Mouse (Mus musculus): ENCODE measurements around the gene D10Jhu81e. TPM values are rescaled to one million over a fixed set of nuclear protein-coding genes. Genes with fewer than 3 reads are reported as not detected.

Gene D10Jhu81e
- polyA plus RNA-seq, 1 experiment = 88.0 TPM

DNA sequence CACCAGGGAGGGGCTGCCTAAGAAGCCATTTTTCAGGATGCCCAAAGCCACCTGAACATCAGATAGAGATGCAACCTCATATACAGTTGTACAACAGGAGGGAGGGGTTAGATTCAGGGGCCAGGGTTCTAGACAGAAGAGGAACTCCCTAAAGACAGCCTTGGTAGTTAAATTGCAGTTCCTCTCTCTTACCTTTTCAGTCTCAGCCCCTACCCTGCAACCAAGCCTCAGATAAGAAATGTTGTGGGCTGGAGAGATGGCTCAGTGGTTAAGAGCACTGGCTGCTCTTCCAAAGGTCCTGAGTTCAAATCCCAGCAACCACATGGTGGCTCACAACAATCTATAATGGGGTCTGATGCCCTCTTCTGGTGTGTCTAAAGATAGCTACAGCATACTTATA is 1.8 kb downstream of the D10Jhu81e start:
- no peak for TF ChIP-seq GATA1 (IDR thresholded peaks at IDR 0.05; ENCODE audit: low read length)

DNA sequence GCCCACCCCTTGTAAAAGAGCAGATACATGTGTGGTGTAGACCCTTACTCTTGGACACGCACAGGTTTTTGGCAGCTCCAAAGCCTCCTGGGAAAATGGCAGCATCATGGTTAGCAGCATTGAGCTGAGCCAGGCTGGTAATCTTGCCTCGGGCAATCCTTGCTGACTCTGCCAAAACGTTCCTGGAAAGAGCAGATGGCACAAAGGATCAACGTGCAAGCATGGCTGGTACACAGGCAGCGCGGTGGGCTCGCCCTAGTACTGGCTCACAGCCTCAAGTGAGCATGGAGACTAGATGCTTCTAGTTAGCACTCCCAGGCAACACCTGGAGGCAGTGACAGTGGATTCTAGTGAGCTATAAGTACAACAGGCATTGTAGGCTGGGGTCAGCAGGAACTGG is 2.2 kb downstream of the D10Jhu81e start:
- TF ChIP-seq GATA1 (IDR thresholded peaks at IDR 0.05; ENCODE audit: low read length) = no peak

DNA sequence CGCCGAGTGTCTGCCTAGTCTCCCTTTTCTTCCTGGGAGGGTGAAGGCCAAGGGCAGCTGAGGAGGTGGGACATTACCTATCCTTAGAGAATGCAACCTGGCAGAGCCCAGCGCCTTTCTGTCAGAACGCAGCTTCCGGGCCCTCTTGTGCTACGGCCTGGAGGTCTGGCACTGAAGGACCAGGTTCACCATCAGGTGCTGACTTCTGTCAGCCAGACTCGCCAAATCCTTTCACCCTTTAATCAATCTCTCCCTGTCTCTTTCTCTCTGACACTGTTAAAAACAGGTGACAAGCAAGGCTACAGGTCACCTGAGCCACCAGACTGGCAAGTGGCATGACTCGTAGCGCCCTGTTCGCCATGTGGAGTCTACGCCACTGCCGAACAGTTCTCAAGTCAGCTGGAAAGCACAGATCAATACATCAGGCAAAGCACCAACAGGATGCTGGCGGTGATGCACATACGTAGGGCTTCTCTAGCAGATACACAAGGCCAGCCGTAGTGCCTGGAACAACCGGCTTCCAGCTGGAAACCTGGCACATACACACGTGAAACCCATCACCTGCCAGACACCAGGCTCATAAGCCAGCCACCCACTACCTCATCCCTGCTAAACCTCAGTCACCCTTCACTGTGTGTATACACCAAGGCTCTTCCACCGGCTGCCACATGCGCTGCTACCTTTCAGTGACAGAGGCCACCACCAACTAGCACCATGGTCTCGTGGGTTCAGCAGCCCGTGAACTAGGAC is 4.2 kb downstream of the D10Jhu81e start:
- no peak for TF ChIP-seq GATA1 (IDR thresholded peaks at IDR 0.05; ENCODE audit: low read length)

DNA sequence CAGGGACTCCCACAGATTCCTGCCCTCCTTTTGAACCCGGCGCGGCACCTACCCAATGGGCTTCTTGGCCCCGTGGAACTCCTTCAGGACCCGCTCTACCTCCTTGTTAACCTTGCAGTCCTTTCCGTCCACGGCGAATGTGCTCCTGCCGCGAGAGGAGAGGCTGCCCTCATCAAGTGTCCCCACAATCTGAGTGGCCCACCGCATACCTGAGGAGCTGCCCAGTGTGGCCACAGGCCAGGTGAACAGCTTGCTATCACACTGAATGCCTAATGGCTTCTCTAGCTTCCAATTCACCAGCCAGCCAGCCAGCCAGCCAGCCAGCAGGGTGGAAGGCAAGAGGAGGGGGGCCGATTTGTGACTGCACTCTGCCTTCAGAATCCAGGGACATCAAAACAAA is 4.8 kb downstream of the D10Jhu81e start:
- no peak for TF ChIP-seq GATA1 (IDR thresholded peaks at IDR 0.05; ENCODE audit: low read length)

DNA sequence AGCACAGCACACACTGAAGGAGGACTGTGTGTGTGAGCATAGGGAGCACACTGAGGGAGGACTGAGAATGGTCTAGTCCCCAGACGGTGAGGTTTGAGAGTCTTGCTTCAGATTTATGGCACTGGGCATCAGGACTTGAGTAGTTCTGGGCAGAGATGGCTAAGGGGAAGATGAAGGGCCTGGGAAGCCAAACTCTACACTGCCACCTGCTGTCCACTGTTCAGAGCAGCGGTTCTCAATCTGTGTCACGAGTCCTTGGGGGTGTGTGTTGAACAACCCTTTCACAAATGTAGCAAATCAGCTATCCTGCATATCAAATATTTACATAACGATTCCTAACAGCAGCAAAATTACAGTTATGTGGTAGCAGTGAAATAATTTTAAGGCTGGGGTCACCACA is 5.7 kb downstream of the D10Jhu81e start:
- no peak for TF ChIP-seq GATA1 (IDR thresholded peaks at IDR 0.05; ENCODE audit: low read length)

DNA sequence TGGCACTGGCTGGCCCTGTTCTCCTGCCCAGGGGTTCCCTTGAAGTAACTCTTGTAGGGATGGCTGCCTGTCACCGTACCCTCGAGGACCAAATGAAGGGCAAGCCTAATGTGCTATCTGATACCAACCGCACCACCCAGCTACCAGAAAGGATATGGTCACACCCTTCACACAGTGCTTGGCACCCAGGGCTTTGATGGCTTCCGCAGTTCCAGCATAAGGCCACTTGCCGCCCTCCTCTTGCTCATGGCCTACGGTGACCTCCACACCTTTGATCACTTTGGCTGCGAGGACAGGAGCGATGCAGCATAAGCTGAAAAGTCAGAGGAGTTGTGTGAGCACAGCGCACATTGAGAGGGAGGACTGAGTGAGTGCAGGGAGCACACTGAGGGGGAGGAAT is 6.3 kb downstream of the D10Jhu81e start:
- no peak for TF ChIP-seq GATA1 (IDR thresholded peaks at IDR 0.05; ENCODE audit: low read length)

DNA sequence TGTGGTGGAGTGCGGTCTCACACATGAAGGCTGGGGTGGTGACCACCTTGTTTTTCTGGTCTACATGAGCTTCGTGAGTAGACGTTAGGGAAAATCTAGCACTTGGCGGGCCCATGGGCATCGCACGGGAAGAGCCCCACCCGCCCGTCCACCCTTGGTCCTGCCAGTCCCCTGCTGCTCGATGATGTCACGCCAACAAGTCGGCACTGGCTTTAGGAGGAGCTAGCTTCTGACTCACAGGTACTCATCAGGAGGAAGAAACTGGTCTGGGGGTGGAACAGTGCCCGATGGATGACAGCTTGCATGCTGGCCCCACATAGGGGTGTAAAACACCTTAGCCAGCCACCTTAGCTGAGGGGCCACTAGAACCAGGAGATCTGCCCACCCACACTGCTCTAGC is 6.9 kb downstream of the D10Jhu81e start:
- TF ChIP-seq GATA1 (IDR thresholded peaks at IDR 0.05; ENCODE audit: low read length) = no peak

DNA sequence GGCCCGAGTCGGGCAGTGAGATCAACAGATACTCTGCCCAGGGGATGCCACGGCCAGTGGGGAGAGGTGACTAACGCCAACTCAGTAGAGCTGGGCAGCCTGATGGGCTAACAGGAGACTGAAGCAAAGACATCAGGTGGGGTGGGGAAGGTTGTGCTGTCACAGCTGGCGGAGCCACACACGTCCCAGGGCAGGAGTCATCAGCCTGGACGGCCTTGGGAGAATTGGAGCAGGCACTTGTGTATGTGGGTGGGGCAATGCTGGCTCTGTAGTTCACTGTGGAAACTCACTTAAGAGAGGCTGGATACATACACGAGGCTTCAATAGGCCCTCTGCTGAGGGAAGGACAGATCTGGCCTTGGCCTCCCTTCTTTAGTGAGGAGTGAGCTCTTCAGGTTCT is 8.5 kb downstream of the D10Jhu81e start:
- no peak for TF ChIP-seq GATA1 (IDR thresholded peaks at IDR 0.05; ENCODE audit: low read length)

DNA sequence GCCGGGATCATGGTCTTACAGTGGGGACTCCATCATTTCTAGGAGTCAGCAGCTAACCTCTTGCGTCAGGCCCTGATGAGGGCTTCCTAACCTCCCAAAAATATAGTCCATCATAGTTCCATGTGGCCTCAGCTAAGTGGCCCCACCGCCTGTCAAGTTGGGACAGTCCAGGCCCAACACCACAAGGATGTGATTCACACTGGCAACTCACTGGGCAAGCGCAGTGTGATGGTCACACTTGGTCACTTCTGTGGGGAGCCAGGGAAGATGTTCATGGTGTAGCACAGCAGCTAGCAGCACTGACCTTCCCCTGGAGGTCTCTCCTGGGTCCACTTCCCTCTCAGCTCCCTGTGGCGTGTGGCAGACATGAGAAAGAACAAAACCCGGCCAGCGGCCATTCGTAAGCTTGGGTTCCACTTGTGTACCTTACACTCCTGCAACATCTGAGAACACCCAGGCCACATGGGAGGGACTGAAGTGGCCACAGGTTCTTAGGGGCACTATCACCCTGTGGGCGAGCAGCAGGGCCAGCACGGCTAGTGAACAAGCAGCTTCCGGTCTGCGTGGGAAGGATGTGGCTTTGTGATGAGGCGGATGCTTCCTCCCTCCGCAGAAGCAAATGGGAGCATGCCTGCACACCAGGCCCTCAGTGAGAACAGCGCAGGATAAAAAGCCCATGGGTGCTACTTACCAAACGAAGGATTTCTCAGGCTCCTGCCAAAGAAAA is 9.1 kb downstream of the D10Jhu81e start:
- no peak for TF ChIP-seq GATA1 (IDR thresholded peaks at IDR 0.05; ENCODE audit: low read length)

DNA sequence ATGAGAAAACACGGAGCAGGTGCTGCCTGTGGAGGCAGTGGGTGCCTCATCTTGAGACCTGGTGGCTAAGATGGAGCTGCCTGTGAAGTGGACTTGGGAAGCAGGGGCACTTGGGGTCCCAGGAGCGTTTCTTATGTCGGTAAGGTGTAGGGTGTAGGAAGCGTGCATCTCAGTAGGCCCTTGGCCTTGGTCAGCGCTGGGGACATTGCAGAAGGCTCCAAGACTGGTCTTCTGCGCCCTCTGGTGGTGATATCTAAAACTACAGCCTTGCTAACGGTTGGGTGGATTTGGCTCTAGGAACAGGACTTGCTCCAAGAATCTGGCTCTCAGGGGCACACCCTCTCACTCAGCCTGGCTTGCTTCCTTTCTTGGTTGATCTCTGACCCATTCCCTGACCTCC is 9.7 kb downstream of the D10Jhu81e start:
- TF ChIP-seq GATA1 (IDR thresholded peaks at IDR 0.05; ENCODE audit: low read length) = no peak

DNA sequence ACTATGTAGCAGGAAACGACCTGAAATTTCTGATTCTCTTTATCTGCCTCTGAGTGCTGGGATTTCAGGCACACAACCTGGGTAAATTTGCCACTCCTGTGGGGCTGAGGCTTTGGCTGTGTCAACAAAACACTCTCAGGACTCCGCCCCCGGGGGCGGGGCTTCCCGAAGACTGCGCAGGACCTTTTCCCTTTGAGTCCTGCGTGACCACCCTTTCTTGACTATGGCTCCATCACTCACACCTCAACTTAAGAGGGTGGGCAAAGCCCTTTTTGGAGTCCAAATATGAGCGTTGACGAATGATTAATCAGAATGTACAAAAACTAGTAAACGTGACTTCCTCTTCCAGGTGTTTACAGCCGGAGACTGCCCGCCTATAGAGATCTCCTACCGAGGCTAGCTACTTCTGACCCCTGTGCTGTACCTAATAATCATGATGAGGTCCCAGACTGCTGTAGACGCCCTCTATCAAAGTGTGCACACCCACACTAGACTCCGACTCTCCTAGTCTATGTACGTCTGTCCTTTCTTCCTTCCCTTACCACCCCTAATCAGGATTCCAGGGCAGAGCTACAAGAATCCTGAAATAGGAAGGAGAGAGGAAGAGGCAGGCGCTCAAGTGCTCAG is 10.2 kb downstream of the D10Jhu81e start:
- TF ChIP-seq GATA1 (IDR thresholded peaks at IDR 0.05; ENCODE audit: low read length) = no peak

DNA sequence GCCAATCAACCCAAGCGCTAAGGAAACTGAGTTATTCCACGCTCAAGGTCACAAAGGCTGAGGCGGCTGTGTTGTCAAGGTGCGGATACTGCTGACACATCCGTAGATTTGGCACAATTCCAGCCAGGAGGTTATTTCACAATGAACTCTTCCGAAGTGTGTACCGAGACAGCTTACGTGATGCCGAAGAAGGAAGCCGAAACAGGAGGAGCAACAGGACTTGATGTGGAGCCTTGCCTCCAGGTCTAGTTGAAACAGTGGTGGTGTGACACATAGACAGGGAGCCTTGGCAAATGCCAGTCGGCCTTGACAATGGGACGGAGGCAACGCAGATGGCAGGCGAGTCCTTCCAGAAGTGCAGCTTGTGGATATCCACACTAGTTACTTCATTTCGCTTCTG is 11.5 kb downstream of the D10Jhu81e start:
- TF ChIP-seq GATA1 (IDR thresholded peaks at IDR 0.05; ENCODE audit: low read length) = no peak

DNA sequence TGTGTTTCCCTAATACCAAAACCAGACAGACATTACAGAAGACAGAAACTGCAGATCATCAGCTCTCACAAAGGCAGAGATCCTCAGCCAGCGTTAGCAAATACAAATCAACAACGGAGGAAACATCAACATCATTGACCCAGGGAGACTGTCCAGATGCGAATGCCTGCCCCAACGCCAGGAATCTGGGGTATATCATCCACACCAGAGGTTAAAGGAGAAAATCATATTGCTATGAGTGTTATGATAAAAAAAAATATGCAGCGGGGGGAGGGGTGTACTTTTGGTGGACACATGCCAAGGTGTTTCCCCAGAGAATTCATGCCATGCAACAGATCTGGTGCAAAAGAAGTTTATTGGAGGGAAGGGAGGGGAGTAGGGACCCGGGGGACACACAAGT is 12.7 kb downstream of the D10Jhu81e start:
- no peak for TF ChIP-seq GATA1 (IDR thresholded peaks at IDR 0.05; ENCODE audit: low read length)

DNA sequence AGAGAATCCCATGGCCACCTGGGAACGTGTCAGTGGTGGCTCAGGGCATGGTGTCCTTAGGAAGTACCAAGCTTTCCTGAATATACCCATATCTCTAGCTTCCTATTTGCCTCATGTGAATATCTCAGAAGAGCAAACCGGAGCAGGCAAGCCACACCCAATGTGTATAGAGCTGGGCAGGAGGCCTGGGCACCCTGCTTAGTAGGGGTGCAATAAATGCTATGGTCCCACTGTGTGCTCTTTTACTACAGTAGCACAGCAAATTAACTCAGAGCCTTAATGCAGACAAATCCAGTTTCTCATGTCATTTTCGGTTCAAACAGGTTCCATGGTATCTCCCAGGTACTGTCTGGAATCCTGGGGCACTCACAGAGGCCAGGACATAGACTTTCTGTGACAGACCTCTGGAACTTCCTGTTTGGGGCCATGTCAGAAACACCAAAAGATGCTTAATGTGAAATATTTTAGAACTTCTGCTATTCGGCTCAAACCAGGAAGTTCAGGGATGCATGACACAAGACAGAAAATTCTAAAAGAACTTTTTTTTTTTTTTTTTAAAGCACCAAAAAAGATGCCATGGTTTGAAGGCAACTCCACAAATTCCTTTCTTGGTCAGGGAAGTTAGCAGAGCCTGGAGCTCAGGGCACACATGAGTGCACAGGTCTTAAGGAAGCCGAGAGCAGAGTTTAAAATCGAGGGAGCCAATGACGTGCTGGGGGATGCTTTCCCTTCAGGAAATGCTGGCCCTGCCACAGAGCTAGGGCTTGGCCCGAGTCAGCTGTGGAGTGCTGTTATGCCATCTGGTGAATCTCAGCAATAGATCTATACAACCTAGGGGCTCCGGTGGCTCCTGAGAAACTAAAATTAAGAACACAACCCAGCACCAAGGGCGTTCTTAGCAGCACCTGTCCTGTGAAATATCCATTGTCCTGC is 20.5 kb downstream of the D10Jhu81e start:
- no peak for TF ChIP-seq GATA1 (IDR thresholded peaks at IDR 0.05; ENCODE audit: low read length)

DNA sequence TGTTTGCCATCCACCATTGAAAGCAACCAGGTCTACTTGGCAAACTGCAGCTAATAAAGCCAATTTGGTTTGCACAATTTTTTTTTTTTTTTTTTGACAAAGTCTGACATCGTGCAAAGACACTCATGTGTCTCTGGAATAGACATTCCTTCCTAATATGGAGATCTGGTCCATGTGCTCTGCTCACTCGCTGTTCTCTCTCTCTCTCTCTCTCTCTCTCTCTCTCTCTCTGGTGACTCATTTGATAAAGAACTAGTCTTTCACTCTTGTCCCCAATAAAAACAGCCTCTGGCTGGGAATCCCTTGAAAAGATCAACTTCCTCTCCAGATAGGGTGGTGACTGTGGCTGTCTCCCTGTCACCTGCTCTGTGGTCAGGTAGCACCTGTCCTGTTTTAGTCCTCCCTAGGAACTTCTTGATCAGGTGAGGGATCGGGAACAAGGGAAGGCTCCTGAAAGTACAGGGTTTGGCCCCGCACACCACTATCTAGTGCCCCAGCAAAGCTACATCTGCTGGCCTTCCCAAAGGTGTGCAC is 21.6 kb downstream of the D10Jhu81e start:
- no peak for TF ChIP-seq GATA1 (IDR thresholded peaks at IDR 0.05; ENCODE audit: low read length)
